Mouse (Mus musculus): ENCODE results near the gene Snrpd3. TPM values are rescaled to one million over a fixed set of nuclear protein-coding genes. Genes with fewer than 3 reads are reported as not detected.
A peak's percentile ranks its signal among the peaks of the same experiment; 100 is the strongest.

Gene Snrpd3
- polyA plus RNA-seq, 1 experiment from 2014 or later, result 58.8 TPM

DNA sequence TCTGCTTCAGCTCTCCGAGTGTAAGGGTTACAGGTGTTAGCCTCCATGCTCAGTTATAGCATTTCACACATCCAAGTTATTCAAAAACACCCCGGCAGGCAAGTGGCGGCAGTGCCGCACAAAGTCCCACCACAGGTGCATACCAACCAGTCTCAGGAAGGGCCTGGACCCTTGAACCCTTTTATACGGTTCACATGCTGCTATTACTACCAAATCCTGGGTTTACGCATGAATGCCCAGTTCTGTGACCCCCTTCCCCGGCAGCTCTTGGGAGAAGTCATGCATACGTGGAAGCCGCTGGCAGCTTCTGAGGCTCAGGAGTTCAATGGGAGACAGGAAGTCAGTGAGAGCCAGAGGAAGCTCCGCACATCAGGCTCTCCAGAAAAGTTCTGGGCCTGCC lies 55.8 kb downstream of the Snrpd3 start:
- DNase-seq (no peak), ATAC-seq (no peak)
- Histone ChIP-seq H3K4me3 (ENCODE audit: low read depth, low read length) (no peak overlapping the region), H3K27ac (ENCODE audit: low read depth) (no peak overlapping the region), H3K27me3 (ENCODE audit: insufficient read depth, low read length) (no peaks in the 10 kb centered on the region), H3K9ac (replicated peaks) (no peak overlapping the region), H3K36me3 (replicated peaks; ENCODE audit: insufficient read depth, low read length) (no peaks in the 10 kb centered on the region), H3K4me2 (ENCODE audit: low read depth, low read length) (no peak overlapping the region), H3K4me1 (ENCODE audit: insufficient read depth) (peaks cover 4% of the 10 kb centered on the region), H3K9me3 (ENCODE audit: low read length) (no peaks in the 10 kb centered on the region)
- 75% methylated on average over 10 of the region's 10 CpGs for WGBS (ENCODE audit: insufficient replicate concordance)
- no peak for TF ChIP-seq CTCF (IDR thresholded peaks at IDR 0.05; ENCODE audit: low read depth)

DNA sequence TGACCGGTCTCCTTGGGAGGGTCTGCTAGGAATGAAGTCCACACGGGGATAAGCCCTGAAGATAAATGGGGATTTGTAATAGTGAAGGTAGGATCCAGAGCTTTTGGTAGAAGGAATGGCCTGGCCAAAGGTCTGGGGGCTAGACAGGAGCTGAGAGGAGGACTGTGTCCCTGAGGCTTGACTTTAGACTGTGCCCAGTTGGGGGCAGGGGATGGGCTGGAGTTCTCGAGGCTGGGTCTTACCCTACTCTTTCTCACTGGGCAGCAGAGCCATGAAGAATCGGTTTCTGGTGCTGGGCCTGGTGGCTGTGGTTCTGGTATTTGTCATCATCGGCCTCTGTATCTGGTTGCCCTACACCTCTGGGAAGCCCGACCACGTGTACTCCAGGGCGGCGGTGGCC lies 56.6 kb downstream of the Snrpd3 start:
- H3K4me2 ChIP-seq (ENCODE audit: low read depth, low read length), result no peak overlapping the region
- no peaks in the 10 kb centered on the region; the same call in 1 of the 2 replicates for H3K4me1 ChIP-seq (ENCODE audit: insufficient read depth)
- DNase-seq (no peak), ATAC-seq (no peak)
- H3K9me3 ChIP-seq (ENCODE audit: low read length), result no peaks in the 10 kb centered on the region
- H3K36me3 ChIP-seq (replicated peaks; ENCODE audit: insufficient read depth, low read length), result no peaks in the 10 kb centered on the region
- 78% methylated on average over 9 of the region's 9 CpGs for WGBS (ENCODE audit: insufficient replicate concordance)
- H3K27me3 ChIP-seq (ENCODE audit: insufficient read depth, low read length), result no peaks in the 10 kb centered on the region
- no peak overlapping the region for H3K4me3 ChIP-seq (ENCODE audit: low read depth, low read length)
- no peak overlapping the region for H3K27ac ChIP-seq (ENCODE audit: low read depth)
- H3K9ac ChIP-seq (replicated peaks), result no peak overlapping the region
- no peak for TF ChIP-seq EP300 (IDR thresholded peaks at IDR 0.05; ENCODE audit: low read depth)
- TF ChIP-seq CTCF (IDR thresholded peaks at IDR 0.05; ENCODE audit: low read depth), result no peak

DNA sequence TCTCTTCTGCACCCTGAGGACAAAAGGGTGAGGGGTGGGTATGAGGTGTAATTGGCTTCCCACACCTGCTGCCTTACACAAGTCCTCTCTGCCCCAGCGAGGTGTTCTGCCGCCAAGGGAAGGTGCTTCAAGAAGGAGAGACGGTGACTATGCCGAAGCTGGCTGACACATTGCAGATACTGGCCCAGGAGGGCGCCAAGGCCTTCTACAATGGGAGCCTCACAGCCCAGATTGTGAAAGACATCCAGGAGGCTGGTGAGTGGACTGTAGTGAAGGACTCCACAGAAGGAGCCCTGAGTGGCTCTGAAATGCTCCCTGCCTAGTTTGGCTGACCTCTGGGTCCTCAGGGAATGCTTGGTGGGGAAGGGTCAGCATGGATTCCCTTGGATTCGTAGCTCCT lies 61.8 kb downstream of the Snrpd3 start:
- no peak for ATAC-seq
- WGBS (ENCODE audit: insufficient replicate concordance), result 79% methylated on average over 6 of the region's 6 CpGs
- TF ChIP-seq EP300 (IDR thresholded peaks at IDR 0.05; ENCODE audit: low read depth), result no peak
- H3K27ac ChIP-seq (ENCODE audit: low read depth), result no peak overlapping the region
- H3K36me3 ChIP-seq (replicated peaks; ENCODE audit: insufficient read depth, low read length), result 0 out of 2 replicates have a peak, but pooled peaks cover 7% of the 10 kb centered on the region
- H3K4me1 ChIP-seq (ENCODE audit: insufficient read depth), result no peaks in the 10 kb centered on the region
- H3K4me3 ChIP-seq (ENCODE audit: low read depth, low read length), result no peak overlapping the region
- H3K4me2 ChIP-seq (ENCODE audit: low read depth, low read length), result no peak overlapping the region
- no peaks in the 10 kb centered on the region for H3K9me3 ChIP-seq (ENCODE audit: low read length)
- no peak for DNase-seq
- no peak overlapping the region for H3K9ac ChIP-seq (replicated peaks)
- no peaks in the 10 kb centered on the region for H3K27me3 ChIP-seq (ENCODE audit: insufficient read depth, low read length)

DNA sequence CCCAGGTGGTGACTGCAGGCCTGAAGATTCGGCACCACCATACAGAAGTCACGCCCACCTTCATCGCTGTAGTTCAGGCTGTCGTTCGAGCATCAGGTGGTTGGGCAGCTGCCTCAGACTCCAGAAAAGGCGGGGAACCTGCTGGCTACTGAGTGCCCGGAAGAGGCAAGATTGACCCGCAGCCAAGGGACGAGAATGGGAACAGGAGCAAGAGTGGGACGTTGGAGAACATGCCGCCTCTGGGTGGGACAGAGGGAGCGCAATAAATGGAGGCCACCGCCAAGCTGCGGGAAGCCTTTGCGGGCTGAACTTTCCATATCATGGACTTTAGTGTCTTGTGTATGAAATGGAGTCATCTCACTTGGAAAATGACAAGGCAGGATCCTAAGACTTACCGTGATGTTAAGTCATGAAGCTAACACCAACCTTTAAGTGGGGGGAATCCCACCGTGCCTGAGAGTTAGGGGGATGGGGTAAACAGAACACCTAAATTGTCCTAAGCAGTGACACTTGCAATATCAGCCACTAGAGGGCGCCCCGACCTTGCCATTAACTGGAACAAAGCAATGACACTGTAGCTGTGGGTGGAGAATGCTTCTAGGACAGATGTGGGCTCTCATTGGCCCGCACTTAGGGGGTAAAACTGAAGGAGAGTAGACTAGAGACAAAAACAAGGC lies 68.7 kb downstream of the Snrpd3 start:
- peaks cover 3% of the 10 kb centered on the region; the same call in 1 of the 2 replicates for H3K4me1 ChIP-seq (ENCODE audit: insufficient read depth)
- H3K36me3 ChIP-seq (replicated peaks; ENCODE audit: insufficient read depth, low read length), result 0 out of 2 replicates have a peak, but pooled peaks cover 4% of the 10 kb centered on the region
- H3K9ac ChIP-seq (replicated peaks), result no peak overlapping the region
- H3K9me3 ChIP-seq (ENCODE audit: low read length), result no peaks in the 10 kb centered on the region
- H3K27ac ChIP-seq (ENCODE audit: low read depth), result no peak overlapping the region
- H3K27me3 ChIP-seq (ENCODE audit: insufficient read depth, low read length), result no peaks in the 10 kb centered on the region
- no peak overlapping the region for H3K4me3 ChIP-seq (ENCODE audit: low read depth, low read length)
- ATAC-seq (peak; percentile 62), DNase-seq (peak; percentile 89)
- WGBS (ENCODE audit: insufficient replicate concordance), result 20% methylated on average over 20 of the region's 20 CpGs
- no peak overlapping the region for H3K4me2 ChIP-seq (ENCODE audit: low read depth, low read length)
- TF ChIP-seq CTCF (IDR thresholded peaks at IDR 0.05; ENCODE audit: low read depth) (peak; percentile 99), EP300 (IDR thresholded peaks at IDR 0.05; ENCODE audit: low read depth) (no peak)

DNA sequence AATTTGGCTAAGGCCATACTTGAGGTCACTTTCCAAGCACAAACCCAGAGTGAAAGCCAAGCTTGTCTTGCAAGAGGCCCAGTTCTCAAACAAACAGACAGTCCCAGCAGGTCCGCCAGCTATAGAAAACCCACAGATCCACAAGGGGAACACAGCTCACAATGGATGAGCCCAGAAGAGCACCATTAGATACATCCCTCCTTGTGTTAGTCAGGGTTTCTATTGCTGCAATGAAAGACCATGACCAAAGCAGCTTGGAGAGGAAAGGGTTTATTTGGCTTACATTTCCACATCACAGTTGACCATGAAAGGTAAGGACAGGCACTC lies 69.2 kb downstream of the Snrpd3 start:
- peaks cover 6% of the 10 kb centered on the region; the same call in 1 of the 2 replicates for H3K4me1 ChIP-seq (ENCODE audit: insufficient read depth)
- no peak overlapping the region for H3K4me3 ChIP-seq (ENCODE audit: low read depth, low read length)
- H3K9me3 ChIP-seq (ENCODE audit: low read length), result no peaks in the 10 kb centered on the region
- no peak for TF ChIP-seq CTCF (IDR thresholded peaks at IDR 0.05; ENCODE audit: low read depth)
- no peak for TF ChIP-seq EP300 (IDR thresholded peaks at IDR 0.05; ENCODE audit: low read depth)
- H3K9ac ChIP-seq (replicated peaks), result no peak overlapping the region
- no peak overlapping the region for H3K27ac ChIP-seq (ENCODE audit: low read depth)
- H3K36me3 ChIP-seq (replicated peaks; ENCODE audit: insufficient read depth, low read length), result no peaks in the 10 kb centered on the region
- no peak overlapping the region for H3K4me2 ChIP-seq (ENCODE audit: low read depth, low read length)
- DNase-seq, result no peak
- no peaks in the 10 kb centered on the region for H3K27me3 ChIP-seq (ENCODE audit: insufficient read depth, low read length)
- 0 out of 2 replicates have a peak, but pooled peaks have one; percentile 12 for ATAC-seq
- 80% methylated on average over 1 of the region's 1 CpGs for WGBS (ENCODE audit: insufficient replicate concordance)

Other genes starting within 250 kb of the Snrpd3 start
- 1.8 and 1.9 TPM in 2 replicates for gene Adora2a, start 200.7 kb upstream of the Snrpd3 start, polyA plus RNA-seq (2015; fragmentation: Nextera tagmentation; extraction: Ambion mirVana)
- gene Upb1, start 116.4 kb upstream of the Snrpd3 start, polyA plus RNA-seq (2015; fragmentation: Nextera tagmentation; extraction: Ambion mirVana), result 84.2 and 103 TPM in 2 replicates
- 45.2 and 45.6 TPM in 2 replicates for gene Gucd1, start 421 bp downstream of the Snrpd3 start, polyA plus RNA-seq (2015; fragmentation: Nextera tagmentation; extraction: Ambion mirVana)
- 0.05 and 0.06 TPM in 2 replicates for gene Lrrc75b, start 42.8 kb downstream of the Snrpd3 start, polyA plus RNA-seq (2015; fragmentation: Nextera tagmentation; extraction: Ambion mirVana)
- 27.4 and 28.6 TPM in 2 replicates for gene Ggt1, start 44.1 kb downstream of the Snrpd3 start, polyA plus RNA-seq (2015; fragmentation: Nextera tagmentation; extraction: Ambion mirVana)
- 0.81 and 1.4 TPM in 2 replicates for gene Ggt5, start 71.8 kb downstream of the Snrpd3 start, polyA plus RNA-seq (2015; fragmentation: Nextera tagmentation; extraction: Ambion mirVana)
- gene Susd2, start 126.5 kb downstream of the Snrpd3 start, polyA plus RNA-seq (2015; fragmentation: Nextera tagmentation; extraction: Ambion mirVana), result 1.6 TPM in 2 replicates
- gene Cabin1, start 246.8 kb downstream of the Snrpd3 start, polyA plus RNA-seq (2015; fragmentation: Nextera tagmentation; extraction: Ambion mirVana), result 8.2 and 9.1 TPM in 2 replicates

Data from liver, postnatal 0 days (tissue).